Mouse (Mus musculus) layer of hippocampus, postnatal 10 days (tissue): Measurements from ENCODE around the gene Map1s. TPM values are rescaled to one million over a fixed set of nuclear protein-coding genes. Genes with fewer than 3 reads are reported as not detected.

Experiments used
- DNase-seq, 2 experiments: peaks; one replicate each; pipeline ENCODE4 v3.0.0; 2021; ENCODE audit warnings: low spot score in 2 of 2
- microRNA-seq, 2 experiments: library from miRNA; unstranded; fragments of <30 nt; microRNA quantifications; one replicate each; pipeline ENCODE4 v1.2.0; 2021
- total RNA-seq, 2 experiments: library from RNA; stranded (reverse); gene quantifications; 2 replicates each; pipeline ENCODE4 v1.2.3; 2021

The Map1s gene
- total RNA-seq, 2 experiments from 2014 or later, result 75.1 to 101 TPM

DNA sequence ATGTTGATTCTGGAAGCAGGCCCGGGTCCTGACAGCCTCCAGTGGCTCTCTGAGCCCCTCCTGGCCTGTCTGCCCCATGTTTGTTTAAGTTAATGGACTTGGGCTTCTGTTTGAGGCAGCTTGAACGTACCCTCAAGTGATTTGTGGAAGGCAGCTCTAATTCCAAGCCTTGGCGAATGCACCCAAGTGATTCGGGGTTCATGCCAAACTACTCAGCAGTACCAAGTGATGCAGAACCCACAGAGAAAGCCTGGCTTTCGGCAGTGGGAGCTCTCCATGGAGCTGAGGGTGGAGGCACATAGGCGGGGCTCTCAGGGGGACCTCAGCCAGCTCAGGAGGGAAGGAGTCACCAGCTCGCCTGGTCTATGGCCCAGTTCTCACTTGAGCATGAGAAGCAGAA, 29.1 kb downstream of the Map1s start:
- DNase-seq, result no peak

DNA sequence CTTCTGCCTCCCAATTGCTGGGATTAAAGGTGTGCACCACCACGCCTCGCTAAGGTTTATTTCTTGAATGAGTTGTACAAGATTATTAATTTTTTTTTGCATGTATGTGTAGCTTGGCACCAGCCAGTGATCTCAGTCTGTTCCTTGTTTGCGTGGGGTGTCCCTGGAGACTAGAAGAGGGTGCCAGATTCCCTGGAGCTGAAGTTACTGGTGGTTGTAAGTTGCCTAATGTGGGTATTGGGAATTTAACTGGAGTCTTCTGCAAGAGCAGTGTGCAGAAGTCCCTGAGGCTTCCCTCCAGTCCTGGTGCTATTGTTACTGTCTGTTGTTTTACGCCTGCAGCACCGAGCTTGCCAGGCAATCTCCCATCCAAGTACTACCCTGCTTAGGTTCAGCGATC, 31.5 kb downstream of the Map1s start:
- no peak for DNase-seq

DNA sequence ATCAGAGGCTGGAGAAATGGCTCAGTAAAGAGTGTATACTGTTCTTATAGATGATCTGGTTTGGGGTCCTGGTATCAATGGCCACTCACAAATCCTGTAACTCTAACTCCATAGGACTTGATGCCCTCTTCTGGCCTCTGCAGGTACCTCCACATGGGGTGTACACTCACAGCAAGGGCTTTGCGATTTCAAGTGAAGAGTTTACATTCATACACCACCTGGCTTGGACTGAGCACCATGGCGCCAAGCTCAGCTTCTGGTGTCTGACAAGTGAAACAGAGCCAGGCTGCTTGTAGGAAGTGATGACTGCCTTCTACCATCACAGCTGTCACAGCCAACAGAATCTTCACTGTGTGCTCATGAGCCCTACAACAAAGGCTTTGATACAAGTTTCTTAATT, 35.7 kb downstream of the Map1s start:
- no peak for DNase-seq

DNA sequence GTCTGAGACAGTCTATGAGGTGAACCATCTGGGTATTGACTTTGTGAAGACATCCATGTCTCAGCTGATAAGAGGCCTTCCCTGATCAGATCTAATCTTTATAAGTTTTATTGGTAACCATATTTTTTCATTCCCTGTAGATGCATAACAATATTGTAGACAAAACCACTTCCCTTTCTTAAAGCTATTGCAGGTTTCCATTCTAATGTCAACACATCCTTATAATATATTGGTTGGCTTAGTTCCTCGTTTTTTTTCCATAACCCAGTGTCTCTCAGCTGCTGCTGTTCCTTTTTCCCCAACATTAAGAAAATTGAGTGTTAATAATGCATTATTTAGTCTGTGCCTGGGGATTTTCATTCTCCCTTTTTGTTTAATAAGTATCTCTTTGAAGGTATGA, 37.5 kb downstream of the Map1s start:
- no peak for DNase-seq

DNA sequence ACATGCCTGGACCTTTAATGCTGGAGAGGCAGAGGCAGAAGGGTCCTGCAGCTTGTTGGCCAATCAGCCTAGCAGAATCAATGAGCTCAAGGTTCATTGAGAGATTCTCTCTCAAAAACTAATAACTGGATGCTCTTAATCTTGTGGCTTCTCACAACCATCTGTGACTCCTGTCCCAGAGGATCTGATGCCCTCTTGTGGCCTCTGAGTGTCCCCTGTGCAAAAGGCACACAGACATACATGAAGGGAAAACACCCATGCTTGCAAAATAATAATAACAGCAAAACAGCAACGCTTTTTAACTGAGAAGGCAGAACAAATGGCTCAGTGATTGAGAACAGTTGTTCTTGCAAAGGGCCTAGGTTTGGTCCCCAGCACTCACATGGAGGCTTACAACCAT, 44.1 kb downstream of the Map1s start:
- no peak for DNase-seq

DNA sequence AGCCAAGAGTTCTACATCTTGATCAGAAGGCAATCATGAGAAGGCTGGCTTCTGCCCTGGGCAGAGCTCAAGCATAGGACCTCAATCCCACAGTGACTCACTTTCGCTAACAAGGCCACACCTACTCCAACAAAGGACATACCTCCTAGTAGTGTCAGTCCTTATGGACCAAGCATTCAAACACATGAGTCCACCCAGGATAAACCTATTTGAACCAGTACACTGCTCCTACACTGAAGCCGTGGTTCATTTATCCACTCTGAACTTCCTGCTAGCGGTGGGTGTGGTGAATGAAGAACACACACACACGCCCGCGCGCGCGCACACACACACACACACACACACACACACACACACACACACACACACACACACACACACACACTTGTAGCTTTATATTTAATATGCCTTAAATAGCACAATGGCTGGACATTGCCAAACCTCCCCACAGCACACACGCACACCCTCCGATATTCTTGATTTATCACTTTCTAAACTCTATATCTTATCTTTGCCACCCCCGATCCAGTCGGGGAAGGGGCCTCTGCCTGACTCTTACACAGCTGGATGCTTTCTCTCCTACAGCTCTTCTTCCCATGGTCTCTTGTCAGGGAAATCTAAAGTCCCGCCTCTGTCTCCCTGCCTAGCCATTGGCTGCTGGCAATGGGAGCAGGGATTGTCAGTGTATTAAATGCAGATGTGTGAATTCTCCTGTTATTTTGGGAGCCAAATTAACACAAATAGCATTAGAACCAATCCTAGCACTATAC, 55.2 kb downstream of the Map1s start:
- no peak for DNase-seq

DNA sequence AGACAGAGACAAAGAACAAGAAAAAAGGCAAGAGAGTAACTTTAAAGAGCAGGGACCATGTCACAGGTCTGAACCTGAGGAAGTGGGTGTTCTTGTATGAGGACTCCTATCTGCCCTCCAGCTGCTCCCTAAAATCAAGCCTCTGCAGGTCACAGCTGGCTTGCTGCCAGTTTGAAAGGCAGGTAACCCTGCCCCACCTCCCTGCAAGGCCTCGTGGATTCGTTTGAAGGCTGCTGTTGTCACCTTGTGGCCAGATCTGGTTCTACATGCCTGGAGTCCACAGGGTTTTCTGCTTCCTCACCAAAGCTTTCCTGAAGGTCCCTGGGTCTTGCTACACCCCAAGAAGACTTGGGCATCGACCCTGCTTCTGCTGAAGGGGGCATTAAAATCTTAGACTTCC, 58.4 kb downstream of the Map1s start:
- DNase-seq, result peak; percentile 19 to 29

DNA sequence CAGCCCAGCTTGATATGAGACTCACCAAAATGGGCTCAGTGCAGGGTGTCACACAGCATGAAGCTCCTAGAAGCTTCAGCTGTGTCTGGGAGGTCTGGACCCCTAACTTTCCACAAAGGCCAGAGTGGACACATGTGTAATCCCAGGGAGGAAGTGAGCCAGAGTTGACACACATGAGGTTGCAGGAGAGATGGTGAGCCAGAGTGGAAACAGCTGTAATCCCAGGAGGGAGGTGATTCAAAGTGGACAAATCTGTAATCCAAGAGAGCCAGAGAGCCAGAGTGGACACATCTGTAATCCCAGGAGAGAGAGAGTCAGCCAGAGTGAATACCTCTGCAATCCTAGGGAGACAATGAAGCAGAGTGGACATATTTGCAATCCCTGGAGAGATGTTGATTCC, 59.1 kb downstream of the Map1s start:
- DNase-seq, result no peak

Small RNA genes within 50 kb of the gene (microRNA-seq; reads per million reads assigned to microRNA genes)
- gene Mir1969, result 25.9 to 27.1 reads per million in 2 experiments
- 2.5 to 2.7 reads per million in 2 experiments for gene Mir7067

Other genes starting within 250 kb of the Map1s start
- gene Pgpep1, start 245.5 kb upstream of the Map1s start, total RNA-seq, result 10 to 100 TPM; 25.8 to 31.9 TPM
- gene Lsm4, start 232.7 kb upstream of the Map1s start, total RNA-seq, result 10 to 100 TPM; 72.3 to 76.5 TPM
- gene Jund, start 207.0 kb upstream of the Map1s start, total RNA-seq, result 100 to 1,000 TPM; 166 to 187 TPM
- gene Iqcn, start 202.5 kb upstream of the Map1s start, total RNA-seq, result under 1 TPM in 1 of 2 experiments, not detected in 1; 0.07 TPM
- not detected for gene Gm3336, start 187.4 kb upstream of the Map1s start, total RNA-seq
- gene Pde4c, start 182.2 kb upstream of the Map1s start, total RNA-seq, result under 1 TPM; 0.51 to 0.64 TPM
- 100 to 1,000 TPM; 584 to 714 TPM for gene Rab3a, start 151.3 kb upstream of the Map1s start, total RNA-seq
- 10 to 100 TPM; 45.3 to 49.9 TPM for gene Mpv17l2, start 145.0 kb upstream of the Map1s start, total RNA-seq
- 100 to 1,000 TPM; 170 to 174 TPM for gene Pik3r2, start 129.2 kb upstream of the Map1s start, total RNA-seq
- 100 to 1,000 TPM; 179 to 186 TPM for gene Mast3, start 100.9 kb upstream of the Map1s start, total RNA-seq
- under 1 TPM; 0.30 to 0.38 TPM for gene Il12rb1, start 97.5 kb upstream of the Map1s start, total RNA-seq
- 10 to 100 TPM; 15.7 to 18.1 TPM for gene Arrdc2, start 66.2 kb upstream of the Map1s start, total RNA-seq
- gene Kcnn1, start 42.7 kb upstream of the Map1s start, total RNA-seq, result 10 to 100 TPM; 25.3 to 28.3 TPM
- gene Ccdc124, start 32.0 kb upstream of the Map1s start, total RNA-seq, result 100 to 1,000 TPM in 1 of 2 experiments, 10 to 100 TPM in 1; 97.6 to 108 TPM
- 1 to 10 TPM; 5.2 to 6.9 TPM for gene Slc5a5, start 13.2 kb upstream of the Map1s start, total RNA-seq
- 100 to 1,000 TPM; 832 to 857 TPM for gene Rpl18a, start 8.5 kb upstream of the Map1s start, total RNA-seq